Mouse (Mus musculus): ENCODE measurements around the gene B3gntl1.

- TF ChIP-seq CTCF (IDR thresholded peaks at IDR 0.05; ENCODE audit: low read depth, low read length) (no peak), TAL1 (conservative IDR thresholded peaks at IDR 0.05; ENCODE audit: low read depth, low read length) (no peak)
Measured at GRCm38 (mm10) chr11:121710245-121710644, 37.3 kb upstream of the B3gntl1 start.

Data from G1E (cell line).